In the genomic region with DNA sequence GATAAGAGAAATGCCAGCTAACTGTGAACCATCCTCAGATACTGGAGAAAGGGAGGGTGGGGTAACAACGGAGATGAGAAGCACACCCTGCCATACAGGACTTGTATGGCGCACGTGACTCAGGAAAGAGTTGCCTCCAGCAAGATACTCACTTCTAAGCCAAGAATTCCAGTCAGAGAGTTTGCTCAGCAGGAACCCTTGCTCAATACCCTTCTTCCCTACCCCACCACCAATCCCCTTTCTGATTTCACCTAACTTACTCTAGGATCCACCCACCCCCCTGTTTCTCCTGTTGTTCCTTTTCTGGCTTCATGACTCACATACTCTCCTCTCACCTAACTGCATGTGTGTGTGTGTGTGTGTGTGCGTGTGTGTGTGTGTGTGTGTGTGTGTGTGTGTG, we compare ENCODE assay signal across 29 mouse cellular contexts. TPM values are rescaled to one million over a fixed set of nuclear protein-coding genes. Genes with fewer than 3 reads are reported as not detected.
DNase-seq lines count a peak whose midpoint lies in the region; ATAC-seq lines count a peak whose summit lies in the region.
"Had no signal": no experiment of that assay in that cellular context is flagged by ENCODE, and none has a peak within 500 bp of the region (broad histone marks: within the 10 kb centered on the region; RNA-seq: fewer than 3 reads in every experiment).

No protein-coding gene starts in this region.

- ATAC-seq in megakaryocyte, adult 5-6 weeks (ENCODE audit: poor library complexity, severe bottlenecking): no peak
- ATAC-seq in intestine, embryonic 15.5 days: no peak
- ATAC-seq: CD4-positive, CD25-positive, alpha-beta regulatory T cell, adult 4 months; forebrain, postnatal 0 days; intestine, postnatal 0 days; midbrain, embryonic 16.5 days had no signal

- WGBS in heart, embryonic 10.5 days: 77% methylated on average over 4 of the region's 4 CpGs
- 76% methylated on average over 4 of the region's 4 CpGs for WGBS in intestine, embryonic 15.5 days

- no peak overlapping the region for H3K9ac ChIP-seq in intestine, embryonic 15.5 days
- H3K9ac ChIP-seq: forebrain, postnatal 0 days; heart, embryonic 15.5 days; hindbrain, embryonic 13.5 days had no signal

- peak; percentile 6 for DNase-seq in heart, embryonic 10.5 days (ENCODE audit: low spot score)
- DNase-seq in heart, postnatal 4 days: no peak
- DNase-seq in lung, postnatal 36 days: peak; percentile 26
- DNase-seq in lung, postnatal 14 days: no peak
- DNase-seq in brain, adult 2 months (ENCODE audit: low read depth, low spot score): peak; percentile 26
- DNase-seq: adrenal gland, adult 2 months; adrenal gland, postnatal 36 days; cerebellum, adult 2 months; cerebellum, postnatal 14 days; forebrain, postnatal 0 days; heart, postnatal 36 days; kidney, adult 9 months; kidney, postnatal 14 days; layer of hippocampus, adult 9-11 months; liver; right cerebral cortex, adult 18-20 months; spleen, adult 18-20 months; thymus, postnatal 25 days had no signal

- H3K4me2 ChIP-seq in intestine, embryonic 15.5 days (replicated peaks): no peak overlapping the region
- H3K4me2 ChIP-seq: heart, embryonic 15.5 days; hindbrain, embryonic 13.5 days; midbrain, embryonic 11.5 days had no signal

- H3K27ac ChIP-seq in heart, embryonic 10.5 days: no peak overlapping the region
- no peak overlapping the region for H3K27ac ChIP-seq in intestine, embryonic 15.5 days
- H3K27ac ChIP-seq: heart, embryonic 15.5 days; hindbrain, embryonic 13.5 days had no signal

- peaks cover 7% of the 10 kb centered on the region for H3K27me3 ChIP-seq in heart, embryonic 10.5 days (ENCODE audit: insufficient read depth, poor library complexity, severe bottlenecking)
- H3K27me3 ChIP-seq in intestine, embryonic 15.5 days (replicated peaks): no peaks in the 10 kb centered on the region
- H3K27me3 ChIP-seq: heart, embryonic 15.5 days; hindbrain, embryonic 13.5 days had no signal

- H3K4me1 ChIP-seq in heart, embryonic 10.5 days: peaks cover 3% of the 10 kb centered on the region; the same call in 1 of the 2 replicates
- H3K4me1 ChIP-seq in intestine, embryonic 15.5 days (replicated peaks): no peaks in the 10 kb centered on the region
- H3K4me1 ChIP-seq: hindbrain, embryonic 13.5 days had no signal

- no peak overlapping the region for H3K4me3 ChIP-seq in heart, embryonic 10.5 days
- no peak overlapping the region for H3K4me3 ChIP-seq in intestine, embryonic 15.5 days (replicated peaks)
- H3K4me3 ChIP-seq: erythroblast, embryonic 14.5 days; heart, embryonic 15.5 days; hindbrain, embryonic 13.5 days had no signal

- H3K9me3 ChIP-seq in heart, embryonic 10.5 days: no peaks in the 10 kb centered on the region
- no peaks in the 10 kb centered on the region for H3K9me3 ChIP-seq in intestine, embryonic 15.5 days
- H3K9me3 ChIP-seq: heart, embryonic 15.5 days; hindbrain, embryonic 13.5 days had no signal

- no peaks in the 10 kb centered on the region for H3K36me3 ChIP-seq in heart, embryonic 10.5 days
- H3K36me3 ChIP-seq in intestine, embryonic 15.5 days: no peaks in the 10 kb centered on the region
- H3K36me3 ChIP-seq: heart, embryonic 15.5 days; hindbrain, embryonic 13.5 days had no signal

RNA-seq across cellular contexts. Expression of a gene that starts 1.6 kb away (rescaled TPM):
- polyA plus RNA-seq in heart, embryonic 10.5 days (2016; fragmentation: Nextera tagmentation; extraction: Ambion mirVana): 0.04 TPM in 1 of 2 replicates, not detected in the other
- under 1 TPM; 0.14 to 0.26 TPM for total RNA-seq in heart, postnatal 4 days (2021)
- 0.22 and 0.52 TPM in 2 replicates for total RNA-seq in megakaryocyte, adult 5-6 weeks (2015)
- total RNA-seq in megakaryocyte, adult 5-6 weeks (2017): 0.08 and 0.15 TPM in 2 replicates
- 0.52 and 0.82 TPM in 2 replicates for polyA plus RNA-seq in intestine, embryonic 15.5 days (2015; fragmentation: Nextera tagmentation; extraction: Ambion mirVana)
- total RNA-seq: neutrophil, adult 5-6 weeks had no signal
- polyA plus RNA-seq: CD4-positive, CD25-positive, alpha-beta regulatory T cell, adult 4 months; erythroblast, embryonic 14.5 days; neural tube, embryonic 11.5 days had no signal

Comparison
In these comparisons a context has a peak if more than half of its experiments do, and no peak if none do; other contexts are left out.
1. DNase-seq: peak in heart, embryonic 10.5 days (single experiment), lung, postnatal 36 days (single experiment) and brain, adult 2 months (single experiment); none in heart, postnatal 4 days (single experiment) and lung, postnatal 14 days (single experiment).